Mouse (Mus musculus) T-helper 1 cell (primary cell): Measurements from ENCODE around the gene Nt5e.
"Not testable (repeated sequence)": the region's sequence is repeated elsewhere in the genome, so short reads cannot be mapped to it uniquely, and the experiment has no call there.

ENCODE experiments used
- in situ Hi-C: fragments of 300-600 bp; cut with MboI, MseI; formaldehyde crosslinking; loops from one replicate; pipeline ENCODE4 v1.15.1; 2025; ENCODE audit warnings: high pct_unique_total_duplicates

The Nt5e gene

GRCm38 (mm10) chr9:88326930-88327901 is at the start of gene Nt5e:
Gene Nt5e (plus strand): TSS chr9:88327197.
- in situ Hi-C loops = no loop called here

DNA sequence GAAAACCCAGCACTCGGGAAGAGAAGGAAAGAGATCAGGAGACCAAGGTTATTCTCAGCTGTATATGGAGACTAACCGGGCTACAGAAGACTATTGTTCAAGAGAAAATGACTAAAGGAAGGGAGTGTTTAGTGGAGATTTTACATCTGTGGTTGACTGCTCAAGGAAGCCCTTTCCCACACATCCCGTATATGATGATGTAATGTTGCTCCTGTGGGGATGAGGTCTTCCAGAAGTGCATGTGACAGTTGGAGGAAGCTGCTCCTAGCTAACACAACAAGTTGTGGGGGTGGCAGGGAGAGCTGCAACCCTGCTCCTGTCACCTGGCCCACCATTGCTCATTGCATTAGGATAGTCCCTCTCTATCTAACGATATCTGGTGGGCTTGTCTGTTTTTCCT is 49.4 kb upstream of the Nt5e start:
- in situ Hi-C loops = no loop called here

- in situ Hi-C loops = no loop called here
These were observed 47.3 kb upstream of the Nt5e start for GRCm38 (mm10) chr9:88279728-88280127.

DNA sequence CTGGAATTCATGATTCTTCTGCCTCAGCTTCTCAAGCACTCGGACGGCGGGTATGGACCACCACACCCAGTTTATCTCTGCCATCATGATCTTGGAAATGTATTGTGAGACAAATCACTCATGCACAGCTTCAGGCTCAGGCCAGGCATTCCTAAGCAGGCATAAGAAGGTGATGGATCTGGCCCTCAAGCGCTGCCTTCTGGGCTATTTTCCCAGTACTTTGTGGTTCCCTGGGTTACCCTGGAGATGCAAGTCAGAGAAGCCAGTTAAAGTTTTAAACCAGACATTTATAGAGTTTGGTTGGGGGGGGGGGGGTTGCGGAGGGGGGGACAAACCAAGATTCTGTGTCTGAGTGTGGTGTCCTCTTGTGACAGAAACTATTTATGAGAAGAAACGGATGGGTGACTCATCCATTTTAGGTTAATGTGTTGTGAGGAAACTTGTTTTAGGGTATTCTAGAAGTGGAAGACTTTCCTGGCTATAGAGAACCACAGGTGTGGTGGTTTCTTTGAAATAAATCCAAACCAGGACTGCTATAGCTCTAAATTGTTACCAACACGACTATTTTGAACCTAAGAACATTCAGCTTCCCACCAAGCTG is 37.3 kb upstream of the Nt5e start:
- in situ Hi-C loops = no loop called here

DNA sequence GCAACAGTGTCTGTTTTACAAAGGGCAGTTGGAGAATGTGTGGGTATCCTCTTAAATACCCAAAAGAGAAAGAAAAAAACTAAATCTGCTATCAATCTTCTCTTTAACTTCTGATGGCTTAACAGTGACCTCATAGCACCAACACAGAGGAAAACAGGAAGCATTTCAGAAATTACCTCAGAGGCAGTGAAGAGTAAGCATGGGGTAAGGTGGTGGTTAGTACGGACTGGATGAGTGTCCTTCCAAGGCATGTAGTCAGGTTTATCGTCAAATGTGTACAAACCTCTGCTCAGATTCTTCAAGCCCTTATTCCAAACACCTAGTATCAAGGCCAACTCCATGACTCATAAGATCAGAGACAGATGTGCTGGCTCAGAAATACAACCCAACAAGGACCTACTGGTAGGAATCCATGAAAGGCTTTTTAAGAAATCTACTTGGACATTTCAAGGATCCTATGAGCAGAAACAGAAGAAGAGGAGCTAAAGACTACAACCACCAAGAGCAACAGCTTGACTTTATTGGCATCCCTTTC is 34.1 kb upstream of the Nt5e start:
- in situ Hi-C loops = no loop called here

DNA sequence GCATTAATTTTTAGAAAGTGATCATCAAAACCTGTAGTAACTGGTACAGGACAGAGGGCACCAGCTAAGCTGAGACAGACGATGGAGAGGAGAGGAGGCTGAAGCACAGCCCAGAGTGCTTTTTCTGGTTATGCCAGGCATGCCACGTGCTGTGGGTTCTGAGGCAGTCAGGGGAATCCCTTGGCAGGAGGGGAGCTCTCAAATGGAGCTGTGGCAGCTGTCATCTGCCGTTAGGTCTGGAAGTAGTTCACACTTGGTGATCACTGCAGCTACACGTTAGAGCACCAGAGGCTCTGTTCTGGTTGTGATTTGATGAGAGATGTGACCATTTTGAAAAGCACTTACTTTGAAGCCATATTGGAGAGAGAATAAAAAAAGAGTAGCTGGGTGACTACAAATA is 31.2 kb upstream of the Nt5e start:
- in situ Hi-C loops = no loop called here

DNA sequence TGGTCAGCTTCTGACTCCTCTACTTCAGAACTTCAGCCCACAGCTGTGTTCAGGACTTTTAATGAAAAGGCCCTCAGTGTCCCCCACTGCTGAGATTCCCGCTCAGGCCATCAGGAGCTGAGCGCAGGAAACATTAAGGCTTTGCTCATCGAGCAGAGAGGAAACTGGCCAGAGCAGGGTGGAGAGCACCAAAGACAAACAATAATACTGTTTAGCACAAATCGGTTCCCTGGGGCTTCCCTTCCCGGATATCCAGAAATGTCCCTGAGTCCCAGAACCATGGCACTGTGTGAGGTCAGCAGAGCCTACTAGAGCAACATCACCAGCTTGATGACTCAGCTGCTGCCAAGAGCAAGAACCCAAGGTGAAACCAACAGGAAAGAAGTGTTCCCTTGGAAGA is 30.7 kb upstream of the Nt5e start:
- in situ Hi-C loops = no loop called here

GRCm38 (mm10) chr9:88297244-88297643 is 29.8 kb upstream of the Nt5e start:
- in situ Hi-C loops = not testable (repeated sequence)

- in situ Hi-C loops = no loop called here
These were observed 28.9 kb upstream of the Nt5e start for GRCm38 (mm10) chr9:88297871-88298658.

DNA sequence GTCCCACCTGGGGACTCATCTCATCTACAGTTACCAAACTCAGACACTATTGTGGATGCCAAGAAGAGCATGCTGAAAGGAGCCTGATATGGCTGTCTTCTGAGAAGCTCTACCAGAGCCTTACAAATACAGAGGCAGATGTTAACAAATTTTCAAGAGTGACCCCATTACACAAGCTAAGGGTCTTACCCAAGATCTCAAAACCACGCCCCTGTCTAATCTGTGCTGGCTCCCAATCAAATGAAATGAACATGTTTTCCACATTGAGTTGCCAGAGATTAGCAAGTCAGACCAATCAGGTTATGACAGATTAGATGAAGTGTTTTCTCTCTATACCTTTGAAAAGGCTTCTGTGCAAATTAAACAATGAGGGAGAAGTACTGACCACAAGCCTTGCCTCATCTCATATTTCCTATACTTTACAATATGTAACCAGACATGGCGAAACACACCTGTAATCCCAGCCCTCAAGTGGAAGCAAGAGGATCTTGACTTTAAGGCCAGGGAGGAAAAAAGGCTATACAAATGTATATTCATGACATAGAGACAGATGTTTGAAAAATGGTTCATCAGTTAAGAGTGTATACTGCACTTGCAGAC is 19.9 kb upstream of the Nt5e start:
- in situ Hi-C loops = no loop called here

GRCm38 (mm10) chr9:88309127-88309526 is 17.9 kb upstream of the Nt5e start:
- in situ Hi-C loops = no loop called here

DNA sequence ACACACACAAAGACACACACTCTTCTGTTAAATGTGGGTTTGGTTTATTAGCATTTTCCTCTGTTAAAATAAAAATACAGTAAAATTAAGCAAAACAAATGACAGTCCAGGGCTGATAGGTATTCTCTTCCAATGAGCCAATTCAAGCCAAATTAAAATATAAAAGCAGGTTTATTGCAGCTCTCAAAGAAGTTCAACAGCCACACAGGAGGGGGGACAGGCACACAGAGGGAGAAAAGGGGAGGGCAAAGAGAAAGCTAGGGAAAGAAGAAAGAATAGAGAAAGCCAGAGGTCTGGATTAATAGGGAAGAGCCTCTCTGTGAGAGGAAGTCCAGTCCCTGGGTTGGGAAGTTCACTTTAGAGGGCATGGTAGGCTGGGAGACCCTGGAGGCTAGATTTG is 7.8 kb upstream of the Nt5e start:
- in situ Hi-C loops = no loop called here

- in situ Hi-C loops = no loop called here
These were observed 2.4 kb upstream of the Nt5e start for GRCm38 (mm10) chr9:88324616-88325015.

DNA sequence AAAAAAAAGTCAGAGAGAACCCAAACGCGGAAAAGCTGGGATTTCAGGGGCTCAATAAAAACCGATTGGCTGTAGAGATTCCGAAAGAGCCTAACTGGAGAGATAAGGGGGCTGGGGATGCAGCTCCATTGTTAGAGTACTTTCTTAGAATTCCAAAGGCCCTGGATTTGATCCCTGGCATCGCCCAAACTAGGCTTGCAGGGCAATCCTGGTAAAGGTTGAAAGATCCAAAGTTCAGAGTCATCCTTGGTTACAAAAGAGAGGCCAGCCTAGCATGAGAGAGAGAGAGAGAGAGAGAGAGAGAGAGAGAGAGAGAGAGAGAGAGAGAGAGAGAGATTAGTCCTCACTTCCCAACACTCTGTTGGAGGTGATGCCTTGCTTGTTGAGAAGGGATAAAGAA is 1.7 kb downstream of the Nt5e start:
- in situ Hi-C loops = no loop called here

DNA sequence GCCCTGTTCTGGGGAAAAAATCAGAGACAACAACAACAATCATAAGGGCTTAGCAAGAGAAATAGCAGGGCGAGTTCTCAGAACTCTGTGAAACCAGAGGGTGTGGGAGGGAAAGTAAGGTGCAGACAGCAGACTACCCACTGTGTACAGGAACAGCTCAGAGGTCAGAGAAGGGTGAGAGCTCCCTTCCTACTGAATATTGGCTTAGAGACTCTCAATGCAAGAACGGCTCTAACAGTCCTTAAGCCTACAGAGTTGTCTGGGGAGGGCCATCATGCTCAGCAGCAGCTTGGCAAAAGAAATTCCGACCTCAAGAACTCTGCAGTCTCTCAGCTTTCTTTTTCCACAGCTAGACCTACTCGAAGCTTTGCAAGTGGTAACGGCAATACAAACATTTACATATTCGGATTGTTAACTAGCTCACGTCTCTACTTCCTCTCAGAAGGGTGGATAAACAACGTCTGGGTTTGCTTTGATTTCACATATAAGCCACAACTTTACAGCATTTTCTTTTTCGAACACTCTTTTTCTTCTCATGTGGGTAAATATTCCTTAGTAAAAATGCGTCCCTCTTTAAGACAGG is 2.3 kb downstream of the Nt5e start:
- in situ Hi-C loops = no loop called here

GRCm38 (mm10) chr9:88330316-88330715 is 3.3 kb downstream of the Nt5e start:
- in situ Hi-C loops = no loop called here

DNA sequence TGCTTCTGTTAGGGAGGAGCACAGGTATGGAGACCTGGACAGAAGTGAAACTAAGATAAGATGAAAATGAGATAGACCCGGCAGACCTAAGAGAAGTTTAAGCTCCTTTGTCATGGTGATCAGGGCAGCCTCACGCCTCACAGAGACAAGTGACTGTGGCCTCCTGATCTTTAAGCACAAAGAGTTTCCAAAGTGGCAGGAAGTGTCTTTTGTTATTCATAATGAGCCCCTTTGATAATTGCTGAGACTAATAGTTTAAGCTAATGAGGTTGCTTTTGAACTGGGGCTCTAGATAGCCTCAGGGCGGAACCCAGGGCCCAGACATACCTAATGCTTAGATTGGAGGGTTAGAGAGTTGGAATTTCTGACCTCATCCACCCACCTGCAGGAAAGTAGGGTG is 5.5 kb downstream of the Nt5e start:
- in situ Hi-C loops = no loop called here

GRCm38 (mm10) chr9:88335839-88336238 is 8.8 kb downstream of the Nt5e start:
- in situ Hi-C loops = no loop called here

GRCm38 (mm10) chr9:88340819-88341218 is 13.8 kb downstream of the Nt5e start:
- in situ Hi-C loops = loop anchor here (10.0 kb wide), 1 partner anchor 1046 kb away; no protein-coding TSS in a partner anchor

GRCm38 (mm10) chr9:88342241-88342640 is 15.2 kb downstream of the Nt5e start:
- in situ Hi-C loops = loop anchor here (10.0 kb wide), 1 partner anchor 1047 kb away; no protein-coding TSS in a partner anchor

GRCm38 (mm10) chr9:88342701-88343100 is 15.7 kb downstream of the Nt5e start:
- in situ Hi-C loops = loop anchor here (10.0 kb wide), 1 partner anchor 1048 kb away; no protein-coding TSS in a partner anchor
